Mouse (Mus musculus): ENCODE results near the gene Dnaja1. TPM values are rescaled to one million over a fixed set of nuclear protein-coding genes. Genes with fewer than 3 reads are reported as not detected.

The Dnaja1 gene
- polyA plus RNA-seq, 1 experiment from 2014 or later, result 669 TPM

DNA sequence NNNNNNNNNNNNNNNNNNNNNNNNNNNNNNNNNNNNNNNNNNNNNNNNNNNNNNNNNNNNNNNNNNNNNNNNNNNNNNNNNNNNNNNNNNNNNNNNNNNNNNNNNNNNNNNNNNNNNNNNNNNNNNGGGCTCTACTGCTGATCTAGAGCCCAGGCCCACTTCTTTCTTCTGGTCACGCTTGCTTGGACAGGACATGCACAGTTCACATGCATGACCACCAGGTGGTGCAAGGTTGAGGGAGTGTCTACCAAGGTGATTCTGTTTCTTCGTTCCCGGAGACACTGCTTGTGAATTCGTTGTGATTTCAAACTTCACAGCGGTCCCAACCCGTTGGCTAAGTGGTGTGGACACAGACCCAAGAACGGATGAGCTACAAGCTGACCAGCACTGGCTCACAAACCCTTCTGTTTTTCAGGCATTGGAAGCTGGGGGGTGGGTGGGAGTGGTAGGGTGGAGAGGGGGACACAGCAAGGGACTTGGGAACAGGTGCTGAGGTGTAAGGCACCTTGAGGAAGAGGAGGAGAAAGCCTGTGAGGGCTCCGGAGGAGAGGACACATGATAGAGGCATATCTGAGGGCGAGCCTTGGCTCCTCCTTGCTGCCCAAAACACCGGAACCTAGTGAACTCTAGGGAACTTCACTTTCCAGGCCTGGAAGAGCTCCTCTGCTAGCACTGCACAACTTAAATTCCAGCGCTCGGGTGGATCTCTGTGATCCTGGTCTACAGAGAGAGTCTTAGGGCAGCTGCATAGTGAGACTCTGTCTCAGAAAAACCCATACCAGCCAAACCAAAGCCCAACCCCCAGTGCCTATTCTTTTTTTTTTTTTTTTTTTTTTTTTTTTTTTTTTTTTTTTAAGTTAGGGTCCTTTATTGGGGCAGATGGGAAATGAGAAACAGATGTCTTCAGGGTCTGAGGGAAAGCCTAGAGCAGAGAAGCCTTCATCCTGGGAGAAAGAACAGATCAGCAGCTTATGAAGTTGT is 52.6 kb downstream of the Dnaja1 start:
- Histone ChIP-seq H3K4me1 (ENCODE audit: control insufficient read depth, insufficient read depth, low read length) (0 out of 2 replicates have a peak, but pooled peaks cover 4% of the 10 kb centered on the region), H3K27me3 (ENCODE audit: control insufficient read depth, insufficient read depth, low read length) (no peaks in the 10 kb centered on the region), H3K4me3 (replicated peaks; ENCODE audit: low read depth, low read length) (no peak overlapping the region), H3K36me3 (ENCODE audit: control insufficient read depth, insufficient read depth, low read length) (no peaks in the 10 kb centered on the region), H3K27ac (replicated peaks; ENCODE audit: low read depth, low read length) (no peak overlapping the region), H3K4me2 (ENCODE audit: low read length) (peak overlapping the region; percentile 40), H3K9ac (replicated peaks; ENCODE audit: low read length) (no peak overlapping the region), H3K9me3 (ENCODE audit: control insufficient read depth, low read length) (no peaks in the 10 kb centered on the region)
- peak; percentile 85 for DNase-seq
- WGBS, result 20% methylated on average over 12 of the region's 12 CpGs
- ATAC-seq (ENCODE audit: low FRiP score, low TSS enrichment), result peak; percentile 59; the same call in 1 of the 2 replicates

DNA sequence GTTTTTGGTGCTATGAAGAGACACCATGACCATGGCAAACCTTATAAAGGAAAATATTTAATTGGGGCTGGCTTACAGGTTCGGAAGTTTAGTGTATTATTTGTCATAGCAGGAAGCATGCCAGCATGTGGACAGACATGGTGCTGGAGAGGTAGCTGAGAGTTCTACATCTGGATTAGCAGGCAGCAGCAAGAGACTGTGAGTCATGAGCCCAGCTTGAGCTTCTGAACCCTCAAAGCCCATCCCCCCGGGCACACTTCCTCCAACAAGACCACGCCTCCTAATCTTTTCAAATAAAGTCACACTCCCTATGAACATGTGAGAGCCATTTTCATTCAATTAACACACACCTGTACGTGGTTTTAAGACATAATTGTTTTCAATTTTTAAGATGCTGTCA is 54.5 kb downstream of the Dnaja1 start:
- DNase-seq (no peak), ATAC-seq (ENCODE audit: low FRiP score, low TSS enrichment) (no peak)
- no peak overlapping the region for H3K4me3 ChIP-seq (replicated peaks; ENCODE audit: low read depth, low read length)
- H3K36me3 ChIP-seq (ENCODE audit: control insufficient read depth, insufficient read depth, low read length), result no peaks in the 10 kb centered on the region
- H3K9me3 ChIP-seq (ENCODE audit: control insufficient read depth, low read length), result no peaks in the 10 kb centered on the region
- H3K4me1 ChIP-seq (ENCODE audit: control insufficient read depth, insufficient read depth, low read length), result 0 out of 2 replicates have a peak, but pooled peaks cover 4% of the 10 kb centered on the region
- no peak overlapping the region for H3K27ac ChIP-seq (replicated peaks; ENCODE audit: low read depth, low read length)
- H3K9ac ChIP-seq (replicated peaks; ENCODE audit: low read length), result no peak overlapping the region
- H3K4me2 ChIP-seq (ENCODE audit: low read length), result no peak overlapping the region
- WGBS, result 77% methylated on average over 4 of the region's 4 CpGs
- no peaks in the 10 kb centered on the region for H3K27me3 ChIP-seq (ENCODE audit: control insufficient read depth, insufficient read depth, low read length)

DNA sequence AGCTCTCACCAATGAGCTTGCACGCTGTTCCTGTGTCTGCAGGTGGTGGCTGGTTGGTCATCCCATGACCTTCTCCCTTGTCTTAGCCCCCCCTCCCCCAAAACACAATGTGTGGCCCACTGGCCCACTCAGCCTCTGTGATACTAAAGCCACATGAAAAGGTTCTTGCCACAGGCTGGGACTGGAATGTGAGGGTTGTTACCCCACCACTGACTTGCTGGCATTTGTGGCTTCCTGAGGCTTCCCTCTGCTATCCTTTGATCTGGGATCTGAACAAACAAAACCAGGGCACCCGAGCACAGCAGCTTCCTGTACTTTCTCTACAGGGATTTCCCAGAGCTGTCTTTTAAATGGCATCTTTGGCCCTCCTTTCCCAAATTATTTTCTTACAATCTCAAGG is 55.2 kb downstream of the Dnaja1 start:
- ATAC-seq (ENCODE audit: low FRiP score, low TSS enrichment), result no peak
- WGBS, result 15% methylated on average over 2 of the region's 2 CpGs

DNA sequence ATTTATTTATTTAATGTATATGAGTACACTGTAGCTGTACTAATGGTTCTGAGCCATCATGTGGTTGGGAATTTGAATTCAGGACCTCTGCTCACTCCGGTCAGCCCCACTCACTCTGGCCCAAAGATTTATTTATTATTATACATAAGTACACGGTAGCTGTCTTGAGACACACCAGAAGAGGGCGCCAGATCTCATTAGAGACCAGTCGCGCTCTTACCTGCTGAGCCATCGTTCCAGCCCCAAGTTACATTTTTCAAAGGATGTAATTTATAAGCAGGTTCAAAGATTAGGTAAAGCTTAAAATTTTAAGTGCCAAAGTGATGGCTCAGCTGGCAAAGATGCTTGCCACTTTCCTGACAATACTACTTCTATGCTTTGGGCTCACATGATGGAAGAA is 56.7 kb downstream of the Dnaja1 start:
- Histone ChIP-seq H3K4me3 (replicated peaks; ENCODE audit: low read depth, low read length) (no peak overlapping the region), H3K9ac (replicated peaks; ENCODE audit: low read length) (no peak overlapping the region), H3K9me3 (ENCODE audit: control insufficient read depth, low read length) (no peaks in the 10 kb centered on the region), H3K27me3 (ENCODE audit: control insufficient read depth, insufficient read depth, low read length) (no peaks in the 10 kb centered on the region), H3K4me1 (ENCODE audit: control insufficient read depth, insufficient read depth, low read length) (0 out of 2 replicates have a peak, but pooled peaks cover 4% of the 10 kb centered on the region), H3K27ac (replicated peaks; ENCODE audit: low read depth, low read length) (no peak overlapping the region), H3K36me3 (ENCODE audit: control insufficient read depth, insufficient read depth, low read length) (no peaks in the 10 kb centered on the region), H3K4me2 (ENCODE audit: low read length) (no peak overlapping the region)
- no peak for ATAC-seq (ENCODE audit: low FRiP score, low TSS enrichment)
- DNase-seq, result peak; percentile 8
- 85% methylated on average over 6 of the region's 6 CpGs for WGBS

More for the DNA sequence above, 55.2 kb downstream of the Dnaja1 start:
- Histone ChIP-seq H3K4me1 (ENCODE audit: control insufficient read depth, insufficient read depth, low read length) (0 out of 2 replicates have a peak, but pooled peaks cover 4% of the 10 kb centered on the region), H3K36me3 (ENCODE audit: control insufficient read depth, insufficient read depth, low read length) (no peaks in the 10 kb centered on the region), H3K4me2 (ENCODE audit: low read length) (no peak overlapping the region), H3K9ac (replicated peaks; ENCODE audit: low read length) (no peak overlapping the region), H3K4me3 (replicated peaks; ENCODE audit: low read depth, low read length) (no peak overlapping the region), H3K27me3 (ENCODE audit: control insufficient read depth, insufficient read depth, low read length) (no peaks in the 10 kb centered on the region), H3K9me3 (ENCODE audit: control insufficient read depth, low read length) (no peaks in the 10 kb centered on the region), H3K27ac (replicated peaks; ENCODE audit: low read depth, low read length) (no peak overlapping the region)
- DNase-seq, result no peak

DNA sequence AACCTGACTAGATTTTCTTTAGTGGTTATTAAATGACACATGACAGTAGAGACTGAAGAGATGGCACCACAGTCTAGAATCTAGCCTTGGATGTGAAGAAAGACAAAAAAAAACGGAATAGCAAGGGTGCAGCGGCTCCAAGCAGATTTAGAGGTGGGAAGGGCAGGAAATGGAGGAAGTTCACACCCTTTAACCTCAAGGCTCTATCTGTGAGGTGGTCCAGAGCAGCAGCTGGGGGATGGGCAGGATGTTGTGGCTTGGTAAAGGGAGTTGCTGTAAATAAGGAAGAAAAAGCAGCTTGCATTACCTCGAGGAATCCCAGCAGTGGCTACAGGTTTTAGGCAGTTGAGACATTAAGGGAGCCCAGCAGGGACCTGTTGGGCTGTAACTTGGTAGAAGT is 59.2 kb downstream of the Dnaja1 start:
- Histone ChIP-seq H3K9ac (replicated peaks; ENCODE audit: low read length) (no peak overlapping the region), H3K4me1 (ENCODE audit: control insufficient read depth, insufficient read depth, low read length) (no peaks in the 10 kb centered on the region), H3K27me3 (ENCODE audit: control insufficient read depth, insufficient read depth, low read length) (no peaks in the 10 kb centered on the region), H3K36me3 (ENCODE audit: control insufficient read depth, insufficient read depth, low read length) (no peaks in the 10 kb centered on the region), H3K9me3 (ENCODE audit: control insufficient read depth, low read length) (no peaks in the 10 kb centered on the region), H3K4me3 (replicated peaks; ENCODE audit: low read depth, low read length) (no peak overlapping the region), H3K4me2 (ENCODE audit: low read length) (no peak overlapping the region), H3K27ac (replicated peaks; ENCODE audit: low read depth, low read length) (no peak overlapping the region)
- DNase-seq, result no peak
- no peak for ATAC-seq (ENCODE audit: low FRiP score, low TSS enrichment)
- WGBS, result 51% methylated on average over 3 of the region's 3 CpGs

DNA sequence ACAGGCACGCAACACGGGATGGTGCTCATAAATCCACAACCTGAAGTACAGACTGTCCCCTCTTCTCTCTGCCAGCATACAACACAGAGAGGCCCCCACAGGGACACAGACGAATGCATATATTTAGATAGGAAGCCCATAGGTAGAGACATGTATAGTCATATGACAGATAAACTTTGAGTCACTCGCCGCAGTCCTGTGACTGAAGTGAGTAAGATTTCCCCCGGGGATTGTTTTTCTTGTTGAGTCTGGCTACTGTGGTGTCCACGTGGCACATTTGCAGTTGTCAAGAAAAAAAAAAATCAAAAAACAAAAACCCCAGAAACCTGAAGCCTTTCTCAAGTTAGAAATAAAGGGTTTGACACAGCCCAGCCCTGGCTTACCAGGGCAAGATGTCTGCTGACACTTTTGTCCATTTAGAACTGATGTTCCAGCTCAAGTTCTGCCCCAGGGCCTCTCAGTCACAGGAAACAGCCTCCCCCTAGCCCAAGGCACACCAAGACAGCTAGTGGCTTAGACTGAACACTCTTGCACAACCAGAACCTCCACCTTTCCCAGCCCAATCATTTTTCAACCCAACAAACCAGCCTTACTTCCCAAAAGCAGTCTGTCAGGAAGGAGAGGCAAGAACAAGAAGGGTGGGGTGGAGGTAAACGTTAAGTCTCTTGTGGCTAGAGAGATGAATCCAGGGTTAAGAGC is 60.0 kb downstream of the Dnaja1 start:
- H3K4me3 ChIP-seq (replicated peaks; ENCODE audit: low read depth, low read length), result no peak overlapping the region
- ATAC-seq (ENCODE audit: low FRiP score, low TSS enrichment) (no peak), DNase-seq (no peak)
- H3K27me3 ChIP-seq (ENCODE audit: control insufficient read depth, insufficient read depth, low read length), result no peaks in the 10 kb centered on the region
- no peaks in the 10 kb centered on the region for H3K4me1 ChIP-seq (ENCODE audit: control insufficient read depth, insufficient read depth, low read length)
- H3K9me3 ChIP-seq (ENCODE audit: control insufficient read depth, low read length), result no peaks in the 10 kb centered on the region
- H3K4me2 ChIP-seq (ENCODE audit: low read length), result no peak overlapping the region
- no peaks in the 10 kb centered on the region for H3K36me3 ChIP-seq (ENCODE audit: control insufficient read depth, insufficient read depth, low read length)
- no peak overlapping the region for H3K27ac ChIP-seq (replicated peaks; ENCODE audit: low read depth, low read length)
- H3K9ac ChIP-seq (replicated peaks; ENCODE audit: low read length), result no peak overlapping the region
- 83% methylated on average over 8 of the region's 8 CpGs for WGBS

DNA sequence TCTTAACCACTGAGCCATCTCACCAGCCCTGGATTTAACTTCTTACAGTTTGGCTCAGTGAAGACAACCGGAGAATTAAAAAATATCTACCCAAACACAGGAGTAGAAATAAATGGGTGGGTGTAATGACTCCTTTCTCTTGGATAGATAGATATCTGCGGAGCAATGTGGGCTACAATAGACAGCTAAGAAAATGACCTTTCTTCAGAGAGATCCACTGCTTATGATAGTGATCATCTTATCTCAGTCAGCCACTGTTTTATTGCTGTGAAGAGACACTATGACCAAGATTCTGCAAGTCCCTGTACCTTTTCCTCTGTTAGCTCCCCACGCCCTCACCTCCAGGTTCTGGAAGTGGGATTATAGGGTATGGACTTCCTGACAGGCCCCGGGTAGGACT is 61.1 kb downstream of the Dnaja1 start:
- DNase-seq (no peak), ATAC-seq (ENCODE audit: low FRiP score, low TSS enrichment) (no peak)
- Histone ChIP-seq H3K4me2 (ENCODE audit: low read length) (no peak overlapping the region), H3K36me3 (ENCODE audit: control insufficient read depth, insufficient read depth, low read length) (no peaks in the 10 kb centered on the region), H3K4me1 (ENCODE audit: control insufficient read depth, insufficient read depth, low read length) (no peaks in the 10 kb centered on the region), H3K27me3 (ENCODE audit: control insufficient read depth, insufficient read depth, low read length) (no peaks in the 10 kb centered on the region), H3K9me3 (ENCODE audit: control insufficient read depth, low read length) (no peaks in the 10 kb centered on the region), H3K9ac (replicated peaks; ENCODE audit: low read length) (no peak overlapping the region), H3K27ac (replicated peaks; ENCODE audit: low read depth, low read length) (no peak overlapping the region), H3K4me3 (replicated peaks; ENCODE audit: low read depth, low read length) (no peak overlapping the region)
- WGBS, result 96% methylated on average over 4 of the region's 4 CpGs

DNA sequence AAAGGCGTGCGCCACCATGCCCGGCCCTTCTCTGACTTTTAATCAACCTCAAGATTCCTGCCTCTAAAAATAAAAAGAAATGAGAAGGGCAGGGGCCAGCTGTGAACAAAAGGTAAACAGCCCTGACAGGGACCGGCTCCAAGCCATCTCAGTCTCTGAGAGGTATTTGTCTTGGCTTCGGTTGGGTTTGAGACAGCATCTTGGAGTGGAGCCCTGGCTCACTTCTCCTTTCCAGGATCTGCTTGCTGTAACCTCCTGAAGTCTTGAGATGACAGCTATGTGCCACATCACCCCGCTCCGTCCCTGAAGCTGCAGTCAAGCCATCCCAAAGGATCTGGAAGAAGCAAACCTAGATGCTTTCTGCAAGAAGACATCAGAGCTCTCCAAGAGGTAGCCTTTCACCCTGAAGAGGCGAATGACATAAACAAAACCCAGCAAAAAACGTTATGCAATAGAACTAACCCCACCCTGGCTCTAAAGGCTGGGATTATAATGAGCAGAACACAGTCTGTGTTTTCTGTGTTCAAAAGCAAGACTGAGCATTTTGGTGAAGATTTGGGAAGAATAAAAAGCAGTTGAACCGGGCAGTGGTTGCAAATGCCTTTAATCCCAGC is 62.7 kb downstream of the Dnaja1 start:
- no peak overlapping the region for H3K4me3 ChIP-seq (replicated peaks; ENCODE audit: low read depth, low read length)
- WGBS, result 88% methylated on average over 10 of the region's 10 CpGs
- H3K4me2 ChIP-seq (ENCODE audit: low read length), result no peak overlapping the region
- no peaks in the 10 kb centered on the region for H3K27me3 ChIP-seq (ENCODE audit: control insufficient read depth, insufficient read depth, low read length)
- no peak for DNase-seq
- ATAC-seq (ENCODE audit: low FRiP score, low TSS enrichment), result no peak
- no peaks in the 10 kb centered on the region for H3K36me3 ChIP-seq (ENCODE audit: control insufficient read depth, insufficient read depth, low read length)
- H3K9me3 ChIP-seq (ENCODE audit: control insufficient read depth, low read length), result no peaks in the 10 kb centered on the region
- no peak overlapping the region for H3K27ac ChIP-seq (replicated peaks; ENCODE audit: low read depth, low read length)
- H3K4me1 ChIP-seq (ENCODE audit: control insufficient read depth, insufficient read depth, low read length), result no peaks in the 10 kb centered on the region
- no peak overlapping the region for H3K9ac ChIP-seq (replicated peaks; ENCODE audit: low read length)
